Mouse (Mus musculus): ENCODE data around the gene Ceacam14. TPM values are rescaled to one million over a fixed set of nuclear protein-coding genes. Genes with fewer than 3 reads are reported as not detected.

Ceacam14 gene
- not detected in 2 replicates for polyA plus RNA-seq (2012; rRNA removed)

DNA sequence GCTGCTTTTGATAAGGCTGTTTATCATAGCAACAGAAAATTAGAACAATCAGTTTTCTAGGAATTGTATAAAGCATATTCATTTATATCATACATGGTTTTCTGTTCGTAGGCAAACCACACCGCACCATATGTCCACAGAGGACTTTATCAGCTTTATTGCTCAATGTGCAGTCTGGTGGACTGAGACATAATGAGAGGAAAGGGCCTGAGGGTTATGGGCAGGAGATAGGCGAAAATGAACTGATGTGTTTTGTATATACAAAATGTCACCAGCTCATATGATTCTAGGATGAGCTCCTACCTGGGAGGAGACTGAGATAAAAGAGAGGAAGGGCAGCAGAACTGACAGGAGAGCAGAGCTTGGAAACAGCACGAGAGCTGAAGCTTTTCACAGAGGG, at the start of gene Ceacam14:
Gene Ceacam14, plus strand, starts transcription at position 301 of the 400 bp plus-strand sequence.

Other genes starting within 250 kb of the Ceacam14 start
- gene Ceacam5, start 99.4 kb upstream of the Ceacam14 start, polyA plus RNA-seq (2012; rRNA removed) = not detected in 2 replicates
- not detected in 2 replicates for gene Gm5155, start 59.1 kb downstream of the Ceacam14 start, polyA plus RNA-seq (2012; rRNA removed)
- not detected in 2 replicates for gene Ceacam11, start 159.5 kb downstream of the Ceacam14 start, polyA plus RNA-seq (2012; rRNA removed)
- not detected in 2 replicates for gene Ceacam13, start 197.3 kb downstream of the Ceacam14 start, polyA plus RNA-seq (2012; rRNA removed)